Mouse (Mus musculus) C2C12 (cell line): ENCODE results near the gene Tex29.

Experiments
- CTCF ChIP-seq: IDR thresholded peaks from one replicate; pipeline ENCODE4 v1.5.1; 2011; ENCODE audit not compliant: control insufficient read depth, insufficient read depth, insufficient read length
- MYOD1 ChIP-seq: IDR thresholded peaks from one replicate; pipeline ENCODE4 v1.6.1; 2011; ENCODE audit warnings: low read depth; ENCODE audit not compliant: control insufficient read depth, insufficient read length

DNA sequence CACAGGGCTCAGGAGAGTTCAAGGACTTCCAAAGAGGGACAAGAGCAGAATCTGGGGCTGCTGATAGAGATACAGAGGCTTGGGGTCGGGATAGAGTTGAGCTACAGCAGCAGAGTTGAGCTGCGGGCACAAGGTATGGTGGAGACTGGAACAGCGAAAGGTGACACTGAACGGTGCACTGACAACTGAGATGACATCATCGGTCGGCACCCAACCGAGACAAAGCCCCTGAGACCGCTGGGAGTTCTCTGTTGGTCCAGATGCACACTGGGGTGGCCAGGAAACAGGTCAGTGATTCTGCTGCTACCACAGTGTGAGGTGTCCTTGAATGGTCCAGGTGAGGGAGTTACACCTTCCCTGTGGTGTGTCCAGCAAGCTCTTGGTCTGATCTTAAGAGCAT lies 2.5 kb downstream of the Tex29 start:
- TF ChIP-seq CTCF: no peak
- TF ChIP-seq MYOD1: no peak
